Mouse (Mus musculus) cerebellum, postnatal 10 days (tissue): Measurements from ENCODE around the gene Slfn5.
A peak's percentile ranks its signal among the peaks of the same experiment; 100 is the strongest.
"Not testable (repeated sequence)": the region's sequence is repeated elsewhere in the genome, so short reads cannot be mapped to it uniquely, and the experiment has no call there.

Source experiments
- DNase-seq, 2 experiments: peaks; one replicate each; pipeline ENCODE4 v3.0.0; 2021; ENCODE audit warnings: mixed read lengths in 2 of 2

The Slfn5 gene

DNA sequence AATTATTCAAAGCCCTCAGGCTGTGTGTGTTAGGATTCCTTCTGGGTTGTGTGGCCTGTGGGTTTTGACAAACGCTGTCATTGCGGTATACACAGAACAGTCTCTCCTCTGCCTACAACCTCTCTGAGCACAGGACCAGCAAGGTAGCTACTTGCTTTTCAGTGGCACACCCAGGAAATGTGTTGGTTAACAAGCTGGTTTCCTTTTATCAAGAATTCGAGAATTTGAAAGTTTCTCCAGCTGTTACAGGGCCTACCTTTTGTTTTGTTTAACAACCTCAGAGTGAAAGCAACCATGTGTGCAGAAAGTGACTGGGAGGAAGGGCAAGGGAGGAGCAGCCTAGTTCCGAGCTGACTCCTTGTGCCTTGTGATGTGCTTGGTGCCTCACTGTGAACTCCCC, 3.7 kb upstream of the Slfn5 start:
- no peak for DNase-seq

- no peak for DNase-seq
Measured at GRCm38 (mm10) chr11:82949036-82949435, 2.1 kb upstream of the Slfn5 start.

- DNase-seq = peak in 1 of 2 experiments; percentile 8
Measured at GRCm38 (mm10) chr11:82951865-82952611, 889 bp downstream of the Slfn5 start.

DNA sequence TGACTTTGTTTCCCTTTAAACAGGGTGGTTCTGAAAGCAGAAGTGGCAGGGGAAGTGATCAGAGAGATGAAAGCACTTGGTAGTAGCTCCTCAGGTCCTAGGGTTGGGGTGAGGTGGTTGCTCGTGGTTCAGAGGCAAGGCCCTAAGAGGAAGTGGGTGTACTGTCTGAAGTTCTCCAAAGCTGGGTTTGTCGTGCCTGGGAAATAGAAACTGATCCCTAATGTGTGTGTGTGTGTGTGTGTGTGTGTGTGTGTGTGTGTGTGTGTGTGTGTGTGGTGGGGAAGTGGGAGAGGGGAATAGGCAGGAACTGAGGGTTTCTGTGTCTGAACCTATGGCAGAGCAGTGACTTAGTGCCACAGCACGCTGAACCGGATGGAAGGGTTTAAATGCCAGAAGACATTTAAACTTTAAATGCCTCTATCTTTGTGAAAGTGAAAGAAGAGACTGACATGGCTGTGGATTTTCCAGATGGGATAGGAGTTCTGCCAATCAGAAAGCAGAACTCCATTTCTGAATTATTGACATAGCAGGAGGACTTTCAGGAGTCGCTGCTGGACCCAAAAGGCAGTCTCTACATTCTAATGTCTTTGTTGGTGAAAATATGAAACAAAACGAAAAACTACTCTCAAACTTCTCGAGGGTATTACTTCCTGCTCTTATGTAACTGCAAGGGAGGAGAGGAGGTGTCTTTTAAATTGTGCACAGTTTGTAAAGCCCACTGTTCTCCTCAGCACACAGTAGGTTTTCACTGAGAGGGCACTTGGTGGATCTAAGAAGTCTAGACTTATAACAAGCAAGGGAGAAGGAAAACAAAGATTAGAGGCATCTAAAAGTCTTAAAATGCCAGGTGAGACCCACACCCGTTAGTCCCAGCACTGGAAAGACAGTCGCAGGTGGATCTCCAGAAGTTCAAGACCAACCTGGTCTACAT, 1.7 kb downstream of the Slfn5 start:
- DNase-seq = no peak

- DNase-seq = no peak
Measured at GRCm38 (mm10) chr11:82954631-82955030, 3.5 kb downstream of the Slfn5 start.

GRCm38 (mm10) chr11:82956925-82957324, 5.8 kb downstream of the Slfn5 start:
- DNase-seq = no peak

DNA sequence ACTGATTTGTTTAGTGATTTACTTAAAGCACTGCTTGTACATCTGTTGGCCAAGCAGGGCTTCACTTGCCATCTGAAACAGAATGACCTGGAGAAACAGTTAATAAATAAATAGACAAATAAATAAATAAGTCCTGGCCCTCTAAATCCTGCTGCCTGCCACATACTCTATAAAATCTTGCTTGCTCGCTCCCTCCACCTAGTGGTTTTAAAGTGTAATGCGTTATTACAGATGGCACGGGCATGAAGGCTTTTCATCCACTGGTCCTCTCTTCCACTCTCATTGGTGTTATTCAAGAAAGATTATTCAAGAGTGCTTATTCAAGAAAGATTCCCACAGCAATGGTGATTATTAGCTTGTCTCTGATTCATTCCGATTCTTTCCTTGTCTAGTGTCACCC, 8.5 kb downstream of the Slfn5 start:
- DNase-seq = peak; percentile 58 to 70

DNA sequence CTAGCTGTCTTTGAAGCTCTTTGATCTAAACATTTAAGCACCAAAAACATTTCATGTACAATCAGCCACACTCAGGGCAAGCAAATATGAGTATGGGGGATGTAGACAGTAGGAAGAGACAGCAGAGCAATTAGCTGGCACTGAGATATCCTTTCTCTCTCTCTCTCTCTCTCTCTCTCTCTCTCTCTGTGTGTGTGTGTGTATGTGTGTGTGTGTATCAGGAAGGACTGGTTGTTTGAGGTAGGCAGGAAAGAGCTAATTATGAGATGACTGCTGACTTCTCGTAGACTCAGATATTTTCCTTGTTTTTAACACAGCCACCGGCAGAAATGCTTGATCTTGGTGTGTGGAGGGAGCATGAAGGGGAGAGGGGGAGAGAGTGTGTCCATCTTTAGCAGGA, 10.6 kb downstream of the Slfn5 start:
- no peak for DNase-seq

DNA sequence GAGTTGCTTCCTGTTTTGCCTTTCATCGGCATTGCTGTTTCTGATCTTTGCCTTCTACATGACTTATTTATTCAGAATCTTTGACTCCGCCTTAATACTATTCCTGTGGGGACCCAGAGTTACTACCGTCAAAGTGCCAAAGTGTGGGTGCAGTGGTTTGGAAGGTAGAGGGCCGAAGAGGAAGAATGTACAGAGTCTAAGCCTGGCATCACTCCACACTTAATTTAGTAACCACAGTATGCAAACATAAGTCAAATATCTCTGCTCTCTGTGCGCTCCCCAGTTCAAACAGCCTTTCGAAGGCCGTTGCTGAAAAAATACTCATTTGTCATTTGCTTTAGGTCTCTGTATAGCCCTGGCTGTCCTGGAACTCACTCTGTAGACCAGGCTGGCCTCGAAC, 11.1 kb downstream of the Slfn5 start:
- DNase-seq = no peak

DNA sequence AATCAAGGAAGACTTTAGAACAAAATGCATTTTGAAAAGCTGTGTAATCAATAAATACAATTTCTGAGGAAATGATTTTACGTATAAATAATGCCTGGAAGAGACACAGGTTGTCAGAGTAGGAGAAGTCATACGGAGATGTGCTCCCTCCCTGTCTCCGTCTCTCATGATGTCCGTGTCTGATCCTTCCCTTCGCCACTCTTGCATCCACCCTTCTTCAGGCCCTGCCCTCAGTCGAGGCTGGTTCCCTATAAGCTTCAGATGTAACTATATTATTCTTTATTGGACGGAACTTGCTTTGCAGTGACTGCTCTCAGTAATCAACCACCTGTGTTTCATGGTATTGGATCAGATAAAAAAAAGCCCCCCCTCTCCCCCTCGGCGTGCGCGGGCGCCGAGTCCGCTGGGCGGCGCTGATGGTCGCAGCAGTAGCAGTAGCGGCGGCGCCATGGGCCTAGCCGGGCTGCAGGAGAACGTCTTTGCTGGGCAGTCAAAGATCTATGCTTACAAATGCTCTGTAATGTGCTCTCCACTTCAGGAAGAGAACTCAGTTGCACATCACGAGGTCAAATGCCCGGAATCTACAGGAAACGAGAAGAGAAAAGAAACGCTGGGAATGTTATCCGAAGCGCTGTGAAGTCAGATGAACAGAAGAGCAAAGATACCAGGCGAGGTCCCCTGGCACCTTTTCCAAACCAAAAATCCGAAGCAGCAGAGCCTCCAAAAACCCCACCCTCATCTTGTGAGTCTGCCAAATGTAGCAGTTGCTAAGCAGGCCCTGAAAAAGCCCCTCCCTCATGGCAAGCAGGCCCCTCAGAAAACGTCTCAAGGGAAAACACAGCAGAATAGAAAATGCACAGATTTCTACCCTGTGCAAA, 19.8 kb downstream of the Slfn5 start:
- peak; percentile 81 to 83 for DNase-seq

DNA sequence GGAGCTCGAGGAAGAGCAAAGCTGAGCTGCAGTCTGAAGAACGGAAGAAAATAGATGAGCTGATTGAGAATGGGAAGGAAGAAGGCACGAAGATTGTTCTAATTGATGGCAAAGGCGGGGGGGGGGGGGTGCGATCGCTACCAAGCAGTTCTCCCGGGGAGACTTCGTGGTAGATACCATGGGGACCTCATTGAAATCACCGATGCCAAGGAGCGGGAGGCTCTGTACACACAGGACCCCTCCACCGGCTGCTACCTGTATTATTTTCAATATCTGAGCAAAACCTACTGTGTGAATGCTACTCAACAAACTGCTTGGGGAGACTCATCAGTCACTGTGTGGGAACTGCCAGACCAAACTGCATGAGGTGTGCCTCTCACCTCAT, 20.4 kb downstream of the Slfn5 start:
- DNase-seq = no peak

GRCm38 (mm10) chr11:82973916-82974315, 22.8 kb downstream of the Slfn5 start:
- no peak for DNase-seq

- DNase-seq = not testable (repeated sequence)
Measured at GRCm38 (mm10) chr11:82982409-82982808, 31.3 kb downstream of the Slfn5 start.

DNA sequence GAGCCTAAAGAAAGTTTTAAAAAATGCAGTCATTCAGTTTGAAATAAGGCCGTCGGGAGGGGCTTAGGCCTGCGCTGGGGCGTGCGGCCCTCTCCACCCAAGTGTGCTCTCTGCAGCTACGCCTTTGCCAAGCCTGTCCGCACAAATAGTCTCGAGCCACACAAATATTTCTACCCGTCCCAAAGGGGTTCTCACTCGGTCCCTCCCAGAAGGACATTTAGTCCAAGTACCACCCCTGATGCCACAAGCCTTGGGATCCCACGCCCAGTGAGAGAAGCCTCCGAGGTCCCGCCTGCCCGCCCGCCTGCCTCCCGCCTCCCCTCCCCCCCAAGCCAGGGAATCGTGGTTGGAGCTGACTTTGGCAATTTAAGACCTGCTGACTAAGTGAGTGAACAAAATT, 32.0 kb downstream of the Slfn5 start:
- no peak for DNase-seq

GRCm38 (mm10) chr11:82987621-82988020, 36.5 kb downstream of the Slfn5 start:
- no peak for DNase-seq

DNA sequence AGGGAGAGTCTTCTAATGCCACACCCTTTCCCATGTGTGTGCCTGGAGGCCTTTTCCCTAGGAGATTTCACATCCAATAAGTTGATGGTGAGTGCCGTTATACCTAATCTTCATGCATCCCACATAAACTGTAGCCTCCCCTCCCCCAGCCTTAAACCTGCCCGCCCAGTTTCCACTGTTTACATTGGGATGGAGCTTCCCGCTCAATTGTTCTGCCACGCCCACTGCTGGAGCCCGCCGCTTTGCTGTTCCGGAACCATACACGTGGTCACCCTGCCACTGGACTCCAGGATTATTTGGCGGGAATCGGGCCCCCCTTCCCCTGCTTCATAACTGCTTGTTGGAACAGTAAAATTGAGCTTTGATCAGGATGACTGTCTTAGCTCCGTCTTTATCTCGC, 38.2 kb downstream of the Slfn5 start:
- DNase-seq = no peak

- peak; percentile 30 to 45 for DNase-seq
Measured at GRCm38 (mm10) chr11:82990612-82991385, 39.6 kb downstream of the Slfn5 start.

DNA sequence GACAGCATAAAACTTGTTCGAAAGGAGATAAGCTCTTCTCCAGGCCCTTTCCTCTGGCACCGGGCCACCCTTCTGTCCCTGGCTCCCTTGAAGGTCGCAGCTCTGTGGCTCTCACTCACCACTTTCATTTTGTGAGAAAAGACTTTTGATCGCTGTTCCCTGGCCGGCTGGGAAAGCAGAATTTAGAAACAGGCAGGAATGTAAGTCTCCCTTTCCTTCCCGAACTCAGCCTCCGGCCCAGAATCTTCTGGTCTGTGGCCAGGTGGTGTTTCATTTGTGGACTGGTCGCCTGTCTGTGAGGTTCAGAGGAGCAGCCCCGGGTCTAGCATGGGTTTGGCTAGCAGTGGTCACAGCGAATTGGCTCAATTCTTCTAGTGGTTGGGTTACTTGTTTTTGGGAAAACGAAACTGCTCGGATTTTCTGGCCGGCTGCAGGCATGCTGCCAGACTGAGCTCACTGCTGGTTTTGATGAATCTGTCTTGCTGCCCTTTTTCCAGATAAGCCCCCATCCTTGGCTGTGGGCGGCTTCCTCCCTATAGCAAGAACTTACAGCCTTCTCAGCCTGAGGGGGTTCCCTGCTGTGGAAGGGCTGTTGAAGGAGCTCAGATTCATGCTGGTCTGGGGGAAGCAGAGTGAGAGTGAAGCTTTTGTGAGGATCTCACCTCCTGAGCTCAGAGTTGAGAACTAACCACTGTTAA, 40.5 kb downstream of the Slfn5 start, which contains the start of gene Slfn9:
Gene Slfn9 (minus strand): TSS at position 362 of the 698 bp plus-strand sequence.
- peak; percentile 74 to 75 for DNase-seq

DNA sequence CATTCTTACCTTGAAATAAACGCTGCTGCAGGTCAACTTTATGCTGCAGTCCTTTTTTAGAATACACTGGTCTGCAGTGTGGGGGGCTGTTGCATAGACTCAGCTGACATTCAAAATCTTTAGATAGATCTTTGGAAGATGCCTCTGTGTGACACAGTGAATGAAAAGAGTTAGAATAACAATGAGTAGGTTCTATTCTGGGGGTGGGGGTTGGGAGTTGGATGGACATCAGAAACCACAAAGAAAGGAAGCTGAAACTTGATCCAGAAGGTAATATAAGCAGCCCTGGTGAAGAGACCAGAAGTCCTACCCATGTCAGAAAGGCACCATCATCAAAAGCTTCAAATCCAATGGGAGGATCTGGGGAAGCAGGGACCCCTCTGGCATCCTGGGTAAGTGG, 62.2 kb downstream of the Slfn5 start:
- DNase-seq = no peak
